Mouse (Mus musculus) lung, postnatal 25 days (tissue): ENCODE results near the gene Fam189a1.
A peak's percentile ranks its signal among the peaks of the same experiment; 100 is the strongest.

Experiments
- DNase-seq: peaks from one replicate; pipeline ENCODE4 v3.0.0; 2022; ENCODE audit warnings: low spot score

Fam189a1 gene

DNA sequence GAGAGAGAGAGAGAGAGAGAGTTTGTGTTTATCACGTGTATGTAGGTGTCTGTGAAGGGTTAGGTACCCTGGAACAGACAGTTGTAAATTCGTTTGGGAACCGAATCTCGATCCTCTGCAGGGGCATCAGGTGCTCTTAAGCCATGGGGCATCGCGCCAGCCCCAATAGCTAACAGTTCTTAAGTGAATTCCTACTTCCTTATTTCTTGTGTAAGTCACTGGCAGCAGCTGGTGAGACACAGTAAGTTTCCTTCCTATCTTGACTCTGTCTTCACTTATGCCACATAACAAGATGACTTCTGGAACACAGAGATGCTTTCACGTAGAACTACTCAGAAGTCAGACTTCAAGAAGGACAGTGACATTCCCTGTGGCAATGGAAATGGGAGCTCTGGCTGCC, 275.0 kb downstream of the Fam189a1 start:
- no peak for DNase-seq

GRCm38 (mm10) chr7:64880415-64880814, 276.0 kb downstream of the Fam189a1 start:
- no peak for DNase-seq

- no peak for DNase-seq
These were observed 281.4 kb downstream of the Fam189a1 start for GRCm38 (mm10) chr7:64874941-64875340.

GRCm38 (mm10) chr7:64873266-64873665, 283.1 kb downstream of the Fam189a1 start:
- DNase-seq = no peak

- DNase-seq = peak; percentile 95
These were observed 283.6 kb downstream of the Fam189a1 start, which contains the start of gene Nsmce3 for GRCm38 (mm10) chr7:64872743-64873241. Nsmce3 (minus strand) TSS chr7:64872997.

- no peak for DNase-seq
These were observed 284.2 kb downstream of the Fam189a1 start for GRCm38 (mm10) chr7:64871987-64872742.

GRCm38 (mm10) chr7:64869549-64870065, 286.8 kb downstream of the Fam189a1 start:
- DNase-seq = no peak

DNA sequence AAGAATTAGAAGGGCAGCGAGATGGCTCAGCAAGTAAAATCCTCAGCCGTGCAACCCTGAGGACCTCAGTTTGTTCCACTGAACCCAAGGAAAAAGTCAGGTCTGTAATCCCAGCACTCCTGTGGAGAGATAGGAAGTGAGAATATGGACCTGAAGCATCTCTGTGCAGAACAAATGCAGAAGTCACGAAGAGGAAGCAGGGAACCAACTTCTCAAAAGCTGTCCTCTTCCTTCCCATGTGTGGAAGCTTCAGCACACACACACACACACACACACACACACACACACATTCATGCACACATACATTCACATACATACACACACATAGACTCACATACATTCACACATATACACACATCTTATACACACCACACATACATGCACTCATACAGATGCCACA, 292.8 kb downstream of the Fam189a1 start:
- no peak for DNase-seq

DNA sequence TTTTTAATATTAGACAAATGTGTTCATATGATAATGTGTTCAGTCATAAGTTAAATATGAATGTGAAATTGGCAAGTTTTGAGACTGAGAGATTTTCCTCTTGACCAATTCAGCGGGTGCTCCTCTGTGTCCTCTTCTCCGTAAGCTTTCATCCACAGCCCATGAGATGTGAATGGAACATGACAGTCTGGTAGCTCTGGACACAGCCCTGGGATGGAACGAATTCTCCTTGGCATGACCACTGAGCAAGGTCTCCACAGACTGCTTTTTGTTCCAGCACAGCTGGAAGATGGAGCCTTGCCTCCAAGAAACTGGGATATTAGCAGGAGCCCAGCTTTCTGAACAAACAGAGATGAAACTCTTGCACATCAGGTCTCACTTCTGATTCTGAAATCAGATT, 293.4 kb downstream of the Fam189a1 start:
- no peak for DNase-seq

GRCm38 (mm10) chr7:64856526-64857082, 299.8 kb downstream of the Fam189a1 start:
- DNase-seq = no peak

- no peak for DNase-seq
These were observed 300.4 kb downstream of the Fam189a1 start for GRCm38 (mm10) chr7:64855976-64856375.

GRCm38 (mm10) chr7:64855389-64855927, 300.9 kb downstream of the Fam189a1 start:
- no peak for DNase-seq

DNA sequence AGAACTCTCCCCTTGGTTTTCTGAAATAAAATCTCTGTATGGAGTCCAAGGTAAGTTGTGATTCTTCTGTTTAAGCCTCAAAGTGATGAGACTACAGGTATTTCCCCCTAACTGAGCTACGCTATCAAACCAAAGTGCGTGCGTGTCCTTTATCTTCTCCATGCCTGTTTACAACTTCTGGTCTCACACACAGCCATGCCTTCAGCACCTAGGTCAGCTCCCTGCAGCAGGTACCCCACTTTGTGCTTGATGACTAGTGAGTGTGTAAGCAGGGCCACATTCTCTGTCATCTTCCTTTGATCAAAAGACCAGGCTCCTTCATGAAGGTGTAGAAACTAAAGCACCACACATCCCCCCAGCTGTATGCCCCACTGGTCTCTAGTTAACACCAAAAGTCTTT, 305.6 kb downstream of the Fam189a1 start:
- DNase-seq = no peak

DNA sequence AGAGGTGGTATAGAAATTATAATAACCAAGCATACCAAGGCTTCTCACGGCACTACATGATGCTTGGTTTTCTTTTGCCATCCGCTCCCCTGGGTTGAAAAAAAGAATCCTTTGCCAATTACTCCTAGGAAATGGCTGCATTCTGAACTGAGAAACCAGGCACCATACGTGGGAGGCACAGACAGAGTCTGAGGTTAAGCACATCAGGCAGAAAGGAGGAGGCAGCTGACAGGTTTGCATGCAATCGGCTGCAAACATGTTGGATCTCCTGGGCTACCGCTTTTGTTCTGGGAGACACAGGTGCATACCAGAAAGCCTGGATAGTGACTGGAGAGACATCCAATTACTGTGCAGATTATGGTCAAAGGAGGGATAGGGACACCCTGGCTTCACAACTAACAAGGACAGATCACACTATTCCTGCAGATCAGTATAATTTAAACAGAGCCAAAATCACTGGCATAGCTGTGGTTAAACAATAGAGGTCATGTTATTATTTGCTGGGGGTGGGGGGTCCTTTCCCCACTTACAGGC, 308.9 kb downstream of the Fam189a1 start:
- no peak for DNase-seq

- DNase-seq = no peak
These were observed 310.3 kb downstream of the Fam189a1 start for GRCm38 (mm10) chr7:64846061-64846460.

DNA sequence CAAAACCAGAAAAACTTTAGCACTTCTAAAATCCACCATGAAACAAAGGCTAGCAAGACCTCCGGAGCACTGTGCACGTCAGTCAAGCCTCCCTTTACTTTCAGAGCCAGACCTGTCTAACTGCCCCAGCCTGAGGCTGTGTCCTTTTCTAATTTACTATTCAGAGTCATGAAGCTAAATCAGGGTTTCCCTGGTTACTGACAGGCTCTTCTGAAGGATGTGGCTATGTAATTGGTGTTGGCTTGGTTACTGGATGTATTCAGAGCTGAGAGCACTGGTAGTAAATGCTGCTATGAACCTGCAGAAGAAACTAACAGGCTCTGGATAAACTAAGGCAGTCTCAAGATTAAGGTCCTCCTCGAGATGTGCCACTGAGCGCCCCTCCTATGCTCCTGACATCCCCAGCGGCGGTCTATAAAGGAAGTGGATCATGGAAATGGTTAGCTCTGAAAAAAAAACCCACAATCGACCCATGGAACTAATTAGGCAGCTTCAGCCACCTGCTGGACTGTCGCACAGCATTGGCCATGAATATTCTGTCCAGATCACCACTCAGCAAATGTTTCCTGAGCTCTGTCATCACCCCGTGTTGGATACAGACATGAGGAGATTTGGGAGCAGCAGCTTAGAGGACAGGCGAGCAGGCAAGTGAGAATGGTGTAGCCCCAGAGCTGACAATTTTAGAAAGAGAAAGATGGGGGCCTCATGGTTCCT, 315.3 kb downstream of the Fam189a1 start:
- DNase-seq = no peak

- no peak for DNase-seq
These were observed 315.8 kb downstream of the Fam189a1 start for GRCm38 (mm10) chr7:64840576-64840895.

- DNase-seq = peak; percentile 18
These were observed 316.4 kb downstream of the Fam189a1 start for GRCm38 (mm10) chr7:64839801-64840575.

DNA sequence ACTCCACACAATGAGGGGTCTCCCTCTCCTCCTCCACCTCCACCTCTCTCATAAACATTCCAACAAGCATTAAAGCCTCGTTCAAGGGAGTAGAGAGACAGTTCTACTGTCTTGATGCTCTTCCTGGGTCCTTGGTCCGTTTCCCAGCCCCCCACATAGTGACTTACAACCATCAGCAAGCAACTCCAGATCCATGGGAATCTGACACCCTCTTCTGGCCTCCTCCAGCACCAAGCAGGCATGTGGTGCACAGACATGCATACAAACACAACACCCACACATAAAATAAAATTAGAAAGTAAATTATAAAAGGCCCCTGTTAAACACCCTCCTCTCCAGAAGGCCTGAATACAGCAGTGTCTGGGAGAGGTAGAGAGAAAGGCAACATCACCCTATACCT, 317.1 kb downstream of the Fam189a1 start:
- DNase-seq = no peak

DNA sequence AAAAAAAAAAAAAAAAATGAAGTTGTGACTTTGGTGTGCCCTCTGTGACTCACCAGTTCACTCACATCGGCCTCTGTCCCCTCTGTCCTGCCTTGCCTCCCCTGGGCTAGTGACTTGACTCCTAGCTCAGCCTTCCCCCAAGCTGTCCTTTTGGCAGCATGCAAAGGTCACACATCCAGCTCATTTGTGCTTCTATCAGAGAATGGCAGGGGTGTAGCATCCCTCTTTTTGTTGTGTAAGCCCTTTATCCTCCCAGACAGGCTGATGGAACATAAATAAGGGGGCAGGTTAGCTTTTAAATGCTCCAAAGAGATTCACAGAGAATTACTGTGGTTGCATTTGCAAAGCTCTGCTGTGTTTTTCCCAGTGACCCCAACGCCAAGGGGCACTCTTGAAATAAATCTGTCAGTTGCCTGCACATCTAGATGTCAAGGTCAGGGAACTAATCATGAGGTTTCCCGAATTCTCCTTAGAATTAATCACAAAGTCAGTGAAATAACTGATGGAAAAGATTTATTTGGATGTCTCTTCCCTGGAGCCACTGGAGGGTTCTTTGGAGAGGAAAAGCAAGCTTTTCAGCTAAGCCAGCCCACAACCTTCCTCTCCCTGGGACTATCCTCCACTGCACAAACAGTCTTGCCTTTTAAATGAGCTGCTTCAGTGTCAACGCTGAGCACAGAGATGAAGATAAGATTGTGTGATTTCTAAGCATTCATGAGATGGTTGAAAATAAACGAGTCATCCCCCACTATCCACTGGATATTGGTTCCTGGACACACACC, 326.0 kb downstream of the Fam189a1 start:
- DNase-seq = no peak

- no peak for DNase-seq
These were observed 335.3 kb downstream of the Fam189a1 start for GRCm38 (mm10) chr7:64821081-64821480.
